Mouse (Mus musculus) lung, postnatal 36 days (tissue): ENCODE results near the gene H1foo.
A peak's percentile ranks its signal among the peaks of the same experiment; 100 is the strongest.

Experiments
- DNase-seq: peaks from one replicate; pipeline ENCODE4 v3.0.0; 2022; ENCODE audit warnings: mixed read lengths

The H1foo gene

DNA sequence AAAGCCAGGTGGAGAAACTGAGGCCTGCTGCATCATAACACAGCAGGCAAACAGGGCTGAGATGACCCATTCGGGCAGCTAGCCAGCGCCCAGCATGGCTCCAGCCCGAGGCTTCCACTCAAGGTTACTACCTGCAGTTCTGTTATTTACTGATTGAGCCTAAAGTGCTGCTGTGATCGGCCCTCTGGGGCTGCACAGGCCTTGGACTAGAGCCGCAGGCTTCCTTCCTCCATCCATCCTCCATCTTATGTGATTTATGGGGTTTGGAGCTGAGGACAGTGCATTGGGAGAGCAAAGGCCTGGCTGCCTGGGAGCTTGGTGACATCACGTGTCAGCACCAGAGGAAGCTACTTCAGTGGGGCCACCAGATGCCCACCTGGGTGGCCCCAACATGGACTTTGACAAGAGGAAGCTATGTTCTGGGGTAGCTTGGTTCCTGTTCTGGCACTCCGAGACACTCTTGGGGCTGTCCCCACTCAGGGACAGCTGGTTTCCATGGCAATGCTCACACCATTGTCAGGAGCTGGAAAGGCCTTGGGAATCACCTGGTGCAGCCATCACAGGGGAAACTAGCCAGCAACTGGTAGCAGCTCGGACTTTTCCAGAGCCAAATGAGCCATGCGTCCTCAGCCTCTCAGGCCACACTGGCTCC lies 42.5 kb downstream of the H1foo start:
- DNase-seq = no peak

DNA sequence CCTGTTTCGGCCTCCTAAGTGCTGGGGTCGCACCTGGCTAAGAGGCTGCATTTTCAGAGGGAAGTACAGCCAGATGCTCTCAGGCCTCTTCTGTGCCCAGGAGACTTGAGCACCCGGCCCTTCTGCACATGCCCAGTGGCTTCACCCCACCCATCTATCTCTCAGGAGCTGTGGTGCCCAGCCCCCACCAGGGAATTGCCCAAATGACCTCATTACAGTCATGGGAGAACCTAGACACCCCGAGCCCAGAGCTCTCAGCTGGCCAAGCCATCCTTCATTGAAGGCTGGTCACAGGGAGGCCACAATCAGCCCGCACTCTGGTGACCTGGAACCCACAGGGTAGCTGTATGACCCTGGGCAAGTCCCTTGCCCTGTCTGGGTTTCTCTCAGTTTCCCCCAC lies 44.3 kb downstream of the H1foo start:
- DNase-seq = no peak

DNA sequence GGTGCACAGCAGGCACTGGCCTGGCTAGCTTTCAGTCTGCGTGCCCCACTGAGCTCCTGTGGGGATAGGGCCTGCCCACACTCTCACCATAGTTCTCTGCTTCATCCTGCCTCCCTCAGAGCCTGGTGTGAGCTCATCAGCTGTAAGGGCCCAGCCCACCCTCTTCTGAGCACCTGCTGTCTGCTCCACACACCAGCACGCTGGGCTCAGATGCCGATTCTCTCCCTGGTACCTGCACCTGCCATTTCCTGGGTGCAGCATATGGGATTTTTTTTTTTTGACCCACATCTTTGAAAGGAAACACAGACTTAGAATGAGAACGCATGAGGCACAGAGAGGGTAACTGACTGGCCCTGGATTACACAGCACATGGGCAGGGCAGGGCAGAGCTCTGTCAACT lies 44.9 kb downstream of the H1foo start:
- no peak for DNase-seq

DNA sequence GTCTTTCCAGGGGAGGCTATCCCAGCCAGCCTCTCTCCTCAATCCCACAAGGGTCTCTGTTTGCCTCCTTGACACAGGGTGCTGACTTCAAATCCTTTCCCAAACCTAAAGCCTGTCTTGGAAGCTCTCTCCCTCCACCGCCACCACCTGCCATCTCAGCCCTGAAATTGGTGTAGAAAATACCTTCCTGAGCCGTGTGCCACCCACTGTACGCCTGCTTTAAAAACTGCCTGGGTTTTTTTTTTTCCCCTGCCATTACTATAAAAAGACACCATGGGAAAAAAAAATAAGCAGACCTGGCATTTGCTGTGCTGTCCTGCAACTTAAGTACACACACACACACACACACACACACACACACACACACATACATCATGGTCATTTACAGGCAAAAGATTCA lies 45.3 kb downstream of the H1foo start:
- no peak for DNase-seq

DNA sequence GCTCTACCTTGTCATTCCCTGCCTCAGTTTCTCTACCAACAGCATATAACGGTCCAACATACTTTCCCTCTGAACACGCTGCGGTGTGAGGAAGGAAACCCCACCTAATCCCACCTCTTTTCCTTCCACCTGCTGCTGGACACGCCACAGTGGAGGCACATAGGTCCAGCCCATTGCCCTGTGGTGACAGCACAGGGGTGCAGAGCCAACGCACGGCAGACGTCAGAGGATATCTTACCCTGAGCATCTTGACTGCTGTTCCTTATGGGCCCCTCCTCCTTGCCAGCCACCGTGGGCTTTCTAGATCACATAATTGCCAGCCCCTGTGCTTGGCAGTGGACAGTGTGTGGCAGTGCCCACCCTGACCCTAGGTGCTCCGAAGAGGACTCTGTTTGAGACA lies 45.7 kb downstream of the H1foo start:
- no peak for DNase-seq

DNA sequence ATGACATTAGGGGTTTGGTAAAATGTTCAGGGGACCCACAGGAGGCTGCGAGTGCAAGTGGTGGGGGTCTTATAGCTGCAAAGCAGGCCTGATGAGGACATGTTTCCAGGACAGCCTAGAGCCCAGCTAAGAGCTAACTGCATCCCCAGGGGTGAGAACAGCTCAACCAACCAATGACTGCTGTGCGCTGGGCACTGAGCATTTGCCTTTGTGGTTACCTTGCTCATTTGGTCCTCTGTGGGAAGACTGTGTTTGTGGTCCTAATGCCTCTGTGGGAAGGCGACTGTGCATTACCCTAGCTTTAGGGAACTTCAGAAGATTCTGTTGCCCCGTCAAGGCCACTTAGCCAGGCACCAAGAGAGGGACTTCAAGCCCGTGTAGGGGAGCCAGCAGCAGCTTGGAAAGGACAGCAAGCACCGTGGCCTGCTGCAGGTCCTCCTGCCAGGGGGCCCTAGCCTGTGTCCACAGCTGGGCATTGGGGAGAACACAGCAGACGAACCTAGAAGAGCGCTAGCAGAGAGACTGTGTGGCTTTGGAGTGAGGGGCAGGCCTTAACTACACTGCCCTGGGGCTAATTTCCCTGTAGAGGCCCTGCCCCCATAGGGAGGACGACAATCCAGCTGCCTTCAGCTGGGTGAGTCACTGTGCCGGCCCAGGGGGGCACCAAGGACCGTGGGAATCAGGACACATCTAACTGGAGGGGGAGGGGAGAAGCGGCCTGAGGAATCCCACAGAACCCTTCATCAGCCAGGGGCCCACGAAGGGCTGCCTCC lies 46.6 kb downstream of the H1foo start:
- peak; percentile 68 for DNase-seq

DNA sequence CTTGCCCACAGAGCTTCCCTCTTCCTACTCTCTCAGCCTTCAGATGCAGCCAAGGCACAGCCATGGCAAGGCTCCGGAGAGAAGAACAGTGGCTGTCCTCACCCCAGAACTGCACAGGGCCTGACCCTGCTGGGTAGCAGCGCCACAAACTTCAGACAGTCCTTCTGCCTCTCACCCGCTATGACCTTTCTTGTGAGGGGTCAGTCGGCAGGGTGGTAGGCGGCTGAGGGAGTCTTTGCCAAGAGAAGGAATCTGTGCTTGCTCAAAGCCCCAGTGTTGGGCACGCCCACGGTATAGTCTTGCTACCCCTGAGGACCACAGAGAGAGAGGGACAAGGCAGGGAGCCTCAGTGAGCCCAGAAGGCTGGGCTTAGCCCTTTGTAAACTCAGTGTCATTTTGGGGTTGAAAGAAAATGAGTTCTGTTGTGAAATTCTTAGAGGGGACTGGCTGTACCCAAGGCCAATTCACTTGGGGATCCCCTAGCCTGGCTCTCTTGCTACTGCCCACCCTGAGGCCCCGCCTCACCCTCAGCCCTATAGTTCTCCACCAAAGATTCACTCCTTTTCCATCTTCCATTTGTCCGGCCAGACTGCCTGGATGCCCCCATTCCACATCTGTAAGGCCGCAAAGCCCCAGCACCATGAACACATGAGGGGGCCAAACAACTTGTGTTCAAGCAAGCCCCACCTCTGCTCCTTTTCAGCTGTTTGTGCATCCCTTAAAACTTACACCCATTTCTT lies 47.3 kb downstream of the H1foo start:
- no peak for DNase-seq

DNA sequence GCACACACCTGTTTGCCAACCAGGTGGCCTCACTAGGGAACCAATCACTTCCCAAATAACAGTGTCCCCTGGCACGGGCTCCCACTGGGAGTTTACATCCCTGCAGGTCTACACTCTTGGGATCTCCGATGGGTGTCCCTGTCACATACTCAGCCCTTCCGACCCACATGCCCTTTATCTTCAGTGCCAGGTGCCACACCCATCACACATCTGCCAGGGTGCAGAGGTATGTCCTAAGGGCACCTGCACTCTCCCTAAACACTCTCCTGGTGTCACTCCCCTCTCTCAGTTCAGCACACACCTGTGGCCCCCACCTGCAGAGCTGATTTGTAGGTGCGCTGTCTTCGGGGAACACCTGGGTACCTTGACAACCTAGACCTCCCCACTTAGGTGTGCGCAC lies 48.2 kb downstream of the H1foo start:
- DNase-seq = no peak

DNA sequence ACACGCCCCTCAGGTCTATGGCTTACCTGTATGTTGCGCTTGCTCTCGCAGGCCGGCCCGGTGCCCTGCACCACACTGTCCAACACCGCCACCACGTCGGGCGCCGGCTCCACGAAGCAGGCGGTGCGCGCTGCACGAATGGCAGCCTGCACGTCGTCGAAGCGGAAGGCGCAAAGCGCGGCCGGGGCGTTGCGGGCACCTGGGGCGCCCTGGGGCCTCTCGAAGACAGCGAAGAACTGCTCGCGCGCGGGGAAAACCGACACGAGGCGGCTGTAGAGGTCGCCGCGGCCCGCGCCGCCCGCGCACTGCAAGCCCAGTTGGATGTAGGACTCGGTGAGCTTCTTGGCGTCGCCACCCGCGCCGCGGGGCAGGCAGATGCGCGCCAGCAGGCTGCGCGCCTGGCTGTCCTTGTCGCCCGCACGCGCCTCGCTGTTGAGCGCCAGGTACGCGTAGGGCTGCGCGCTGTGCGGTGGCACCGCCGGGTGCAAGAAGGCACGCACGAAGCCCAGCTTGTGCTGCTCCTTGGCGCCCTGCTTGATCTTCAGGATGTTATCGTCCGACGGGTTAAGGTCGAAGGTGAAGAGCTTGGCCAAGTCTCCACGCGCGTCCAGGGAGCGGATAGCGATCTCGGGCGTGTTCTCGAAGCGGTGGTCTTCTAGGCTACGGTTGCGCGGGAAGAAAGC lies 48.9 kb downstream of the H1foo start:
- DNase-seq = peak; percentile 41

DNA sequence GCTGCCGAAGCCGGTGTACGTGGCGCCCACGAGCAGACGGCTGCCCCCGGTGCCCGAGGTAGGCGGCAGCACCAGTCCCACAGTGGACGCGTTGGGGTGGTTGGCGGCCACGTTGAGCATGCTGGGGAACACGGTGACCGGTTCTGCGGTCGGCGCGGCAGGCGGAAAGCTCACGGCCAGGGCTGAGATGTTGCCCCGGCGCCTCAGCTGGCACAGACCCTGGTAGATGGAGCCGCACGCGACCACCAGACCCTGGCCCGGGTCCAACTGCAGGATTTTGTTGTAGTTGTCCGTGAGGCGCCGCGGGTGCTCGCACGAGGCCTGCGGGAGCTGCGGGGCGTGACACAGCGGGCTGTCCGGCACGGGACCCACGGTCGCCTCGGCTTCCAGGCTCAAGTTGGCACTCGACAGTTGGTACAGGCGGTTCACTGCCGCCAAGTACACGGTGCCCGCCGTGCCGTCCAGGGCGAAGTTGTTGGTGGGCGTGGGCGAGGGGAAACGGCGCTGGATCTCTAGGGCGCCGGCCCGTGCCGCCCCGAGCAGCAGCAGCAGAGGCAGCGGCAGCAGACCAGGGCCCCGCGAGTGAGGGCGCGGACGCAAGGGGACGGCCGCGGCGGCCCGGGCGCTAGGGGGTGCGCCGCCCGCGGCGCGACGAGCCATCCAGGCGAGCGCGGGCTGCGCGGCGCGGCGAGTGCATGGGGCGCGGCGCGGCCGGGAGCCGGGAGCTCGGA lies 49.6 kb downstream of the H1foo start:
- no peak for DNase-seq

DNA sequence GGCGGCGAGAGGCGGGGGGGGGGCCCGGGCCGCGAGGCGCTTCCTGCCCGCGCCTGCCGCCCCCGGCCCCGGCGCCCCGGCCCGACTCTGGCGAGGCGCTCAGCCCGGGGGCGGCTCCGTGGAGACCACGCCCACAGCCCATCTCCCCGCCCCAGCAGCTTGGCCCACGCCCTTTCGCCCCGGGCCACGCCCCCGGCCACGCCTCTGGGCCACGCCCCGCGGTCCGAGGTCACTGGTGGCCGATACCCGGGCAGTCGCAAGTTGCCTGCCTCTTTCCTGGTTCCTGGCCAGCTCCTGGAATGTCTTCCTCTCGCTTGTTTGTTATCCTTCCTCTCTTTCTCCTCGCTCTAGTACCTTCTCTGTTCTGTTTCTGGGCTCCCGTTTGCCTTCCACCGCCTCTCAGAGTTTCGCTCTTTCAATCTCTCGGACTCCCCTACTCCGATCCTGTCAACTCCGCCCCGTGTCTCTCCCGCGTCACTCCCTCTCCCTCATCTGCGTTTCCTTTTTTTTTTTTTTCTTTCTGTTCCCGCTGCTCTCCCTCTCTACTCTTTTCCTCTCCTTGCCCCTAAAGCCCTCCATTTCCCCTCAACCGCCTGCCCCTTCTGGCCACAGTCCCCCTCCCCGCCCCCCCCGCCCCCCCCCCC lies 50.3 kb downstream of the H1foo start, which contains the start of gene Plxnd1:
Gene Plxnd1, minus strand, starts transcription at position 129 of the 644 bp plus-strand sequence.
- peak; percentile 94 for DNase-seq

DNA sequence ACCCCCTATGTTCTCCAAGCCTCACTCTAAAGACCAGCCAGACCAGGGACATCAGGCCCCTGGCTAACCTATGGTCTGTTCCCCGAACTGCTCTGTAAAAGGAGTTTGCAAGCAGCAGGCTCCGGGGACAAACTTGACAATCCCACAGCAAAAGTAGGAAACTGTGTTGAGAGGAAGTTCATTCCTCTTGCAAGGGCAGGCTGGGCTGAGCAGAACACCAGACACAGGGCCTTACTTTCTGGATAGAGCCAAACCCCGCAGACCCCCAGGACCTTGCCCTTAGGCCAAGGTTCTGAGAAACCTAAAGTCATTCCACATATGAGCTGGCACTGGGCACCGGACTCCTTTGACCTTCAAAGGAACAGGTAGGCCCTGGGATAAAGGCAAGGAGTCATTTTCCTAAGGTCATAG lies 50.8 kb downstream of the H1foo start:
- DNase-seq = no peak

DNA sequence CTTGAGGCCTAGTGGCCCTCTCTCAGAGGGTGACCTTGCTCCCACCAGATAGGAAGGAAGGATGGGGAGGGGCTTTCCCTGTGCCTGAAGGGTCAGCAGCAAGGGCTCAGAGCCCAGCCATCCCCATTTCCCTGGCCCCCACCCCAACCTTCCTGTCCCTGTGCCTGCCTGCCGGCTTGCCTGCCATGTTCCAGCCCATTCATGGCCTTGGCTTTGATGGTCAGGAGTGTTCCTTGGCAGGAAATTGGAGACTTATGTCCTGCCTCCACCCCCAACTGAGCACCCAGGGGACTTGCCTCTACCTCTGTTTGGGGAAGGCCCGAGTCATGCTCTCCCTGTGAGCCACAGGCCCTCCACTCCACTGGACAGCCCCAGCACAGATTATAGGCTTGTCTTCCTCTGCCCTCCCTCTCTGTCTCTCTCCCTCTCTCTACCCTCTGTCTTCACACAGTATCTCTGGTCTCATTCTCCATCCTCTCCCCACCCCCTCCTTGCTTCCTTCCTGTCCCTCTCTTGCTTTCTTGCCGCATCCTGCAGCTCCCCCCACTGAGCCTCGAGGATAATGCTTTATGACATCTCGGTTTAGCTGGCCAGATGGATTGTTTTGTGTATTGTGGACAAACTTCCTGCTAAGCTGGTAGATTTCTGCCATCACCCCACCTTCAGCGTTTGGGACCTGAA lies 51.6 kb downstream of the H1foo start:
- DNase-seq = peak; percentile 81

DNA sequence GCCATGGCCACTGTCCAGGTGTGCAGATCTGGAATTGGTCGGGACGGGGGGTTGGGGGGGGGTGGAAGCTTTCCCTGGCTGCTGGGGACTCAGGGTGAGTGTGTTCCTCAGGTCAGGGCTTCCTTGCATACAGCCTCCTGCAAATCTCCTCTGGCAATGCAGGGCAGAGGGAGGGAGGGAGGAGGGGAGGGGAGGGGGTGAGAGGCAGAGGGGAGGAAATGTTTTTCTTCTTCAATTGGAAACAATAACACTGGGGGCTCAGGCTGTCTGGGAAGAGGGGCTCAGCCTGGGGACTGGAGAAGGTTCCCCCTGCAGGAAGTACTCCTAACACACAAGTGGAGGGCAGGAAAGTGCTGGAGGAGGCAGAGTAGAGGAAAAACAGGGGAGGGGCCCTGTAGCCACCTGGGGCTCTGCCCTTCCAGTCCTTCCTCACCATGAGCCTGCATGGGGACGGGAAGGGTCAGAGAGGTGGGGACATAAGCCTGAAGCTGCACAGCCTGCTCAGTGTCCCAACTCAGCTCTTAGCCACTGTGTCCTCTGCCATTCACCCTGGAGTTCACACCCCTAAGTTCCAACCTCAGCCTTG lies 53.1 kb downstream of the H1foo start:
- DNase-seq = no peak

DNA sequence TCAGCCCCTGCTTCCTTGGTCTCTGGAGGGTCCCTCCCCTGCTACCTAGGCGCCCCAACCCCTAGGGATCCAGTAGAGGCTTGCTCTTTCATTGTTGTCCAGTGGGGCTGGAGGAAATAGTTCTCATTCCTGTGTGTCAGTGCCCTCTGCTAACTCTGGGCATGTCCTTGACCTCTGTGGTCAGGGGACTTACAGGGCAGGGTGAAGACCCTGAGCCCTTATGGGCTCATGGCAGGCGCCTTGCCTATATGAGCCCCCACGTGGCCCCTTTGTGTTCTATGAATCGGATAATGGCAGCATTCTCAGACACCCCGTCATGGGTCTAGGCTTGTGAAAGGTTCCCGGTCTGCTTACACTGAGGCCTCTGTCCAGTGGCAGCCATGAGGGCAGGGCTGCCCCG lies 54.0 kb downstream of the H1foo start:
- DNase-seq = no peak

DNA sequence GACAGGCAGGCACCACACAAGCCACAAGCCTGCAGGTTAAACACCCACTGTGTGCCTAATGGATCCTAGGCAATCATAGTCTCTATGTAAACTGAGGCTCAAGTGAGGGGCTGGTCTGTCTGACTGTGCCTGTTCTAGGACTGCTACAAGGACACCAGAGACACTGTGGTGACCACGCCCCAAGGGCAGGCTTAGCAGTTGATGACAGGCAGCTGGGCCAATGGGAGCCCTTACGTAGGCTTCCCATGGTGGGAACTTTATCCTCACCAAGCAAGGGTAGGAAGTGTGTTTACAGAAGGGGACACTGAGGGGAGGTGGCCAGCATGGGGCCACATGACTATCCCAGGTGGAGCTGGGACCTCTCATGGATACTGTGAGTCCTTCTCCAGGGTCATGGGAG lies 54.5 kb downstream of the H1foo start:
- no peak for DNase-seq
